Mouse (Mus musculus) erythroid progenitor cell, adult 5-6 weeks (primary cell): Measurements from ENCODE around the gene 3110009E18Rik. TPM values are rescaled to one million over a fixed set of nuclear protein-coding genes. Genes with fewer than 3 reads are reported as not detected.
A peak's percentile ranks its signal among the peaks of the same experiment; 100 is the strongest.

Experiments used
- ATAC-seq: replicated peaks from 2 replicates; pipeline ENCODE4 v1.8.0; 2016; ENCODE audit warnings: moderate number of reproducible peaks, mild to moderate bottlenecking, moderate TSS enrichment, inconsistent platforms; ENCODE audit not compliant: poor library complexity, low FRiP score, severe bottlenecking
- total RNA-seq, 2 experiments: library from RNA; stranded (forward) in 1 of 2; stranded (reverse) in 1 of 2; fragments of 150-400 nt in 1 of 2; fragments of 186-747, 209-891 nt in 1 of 2; gene quantifications; 2 replicates each; pipeline versions ENCODE4 v1.2.3 to v1.2.4; 2015 to 2017; ENCODE audit warnings: low replicate concordance in 2 of 2

The 3110009E18Rik gene
- total RNA-seq, 2 experiments from 2014 or later: not detected

GRCm38 (mm10) chr1:120231334-120231733 lies 110.3 kb downstream of the 3110009E18Rik start:
- ATAC-seq: peak; percentile 86

- ATAC-seq: no peak
Observed at GRCm38 (mm10) chr1:120232170-120232569, 111.2 kb downstream of the 3110009E18Rik start.

- ATAC-seq: no peak
Observed at GRCm38 (mm10) chr1:120235631-120236215, 114.7 kb downstream of the 3110009E18Rik start.

DNA sequence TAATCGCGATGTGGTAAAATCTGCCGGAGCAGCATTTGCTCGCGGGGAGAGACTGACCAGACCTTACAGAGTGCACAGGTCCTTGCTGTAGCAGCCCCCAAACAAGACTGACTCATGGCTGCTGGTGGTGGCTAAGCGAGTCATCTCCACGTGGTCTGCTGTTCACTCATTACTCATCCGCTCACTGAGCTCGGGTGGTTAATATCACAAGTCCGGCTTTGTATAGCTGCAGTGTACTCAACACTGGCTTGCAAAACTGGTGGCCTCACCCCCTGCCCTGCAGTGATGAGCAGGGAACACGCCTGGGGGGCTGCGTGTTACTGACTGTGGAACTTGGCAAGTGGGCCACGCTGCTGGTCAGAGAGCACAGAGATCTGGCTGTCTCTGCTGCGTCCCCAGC lies 115.4 kb downstream of the 3110009E18Rik start:
- ATAC-seq: no peak

DNA sequence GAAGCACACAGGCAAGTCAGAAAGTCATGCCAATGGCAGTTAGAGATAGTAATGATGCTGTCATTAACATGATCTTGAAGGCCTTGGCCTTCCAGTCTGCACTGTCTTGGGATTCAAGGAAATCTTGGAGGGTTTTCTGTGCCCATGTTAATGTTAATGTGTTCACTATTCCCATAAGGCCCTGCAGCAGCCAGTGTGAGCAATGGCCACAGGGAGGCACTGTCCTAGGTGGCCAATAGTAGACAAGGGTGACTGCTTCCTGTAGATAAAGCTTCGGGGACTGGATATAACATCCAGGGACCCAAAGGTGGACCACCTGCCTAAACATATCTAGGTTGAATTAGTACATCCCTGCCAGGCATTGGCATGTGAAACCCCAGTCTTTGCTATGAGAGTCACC lies 116.1 kb downstream of the 3110009E18Rik start:
- no peak for ATAC-seq

Other genes starting within 250 kb of the 3110009E18Rik start
- 1.3 and 2.9 TPM in 2 replicates for gene Tmem177, start 208.0 kb upstream of the 3110009E18Rik start, total RNA-seq (2015; ENCODE audit: low replicate concordance)
- 0.53 and 2.7 TPM in 2 replicates for gene Tmem177, start 208.0 kb upstream of the 3110009E18Rik start, total RNA-seq (2017; ENCODE audit: low replicate concordance)
- gene Cfap221, start 124.0 kb upstream of the 3110009E18Rik start, total RNA-seq (2015; ENCODE audit: low replicate concordance): not detected in 2 replicates
- gene Cfap221, start 124.0 kb upstream of the 3110009E18Rik start, total RNA-seq (2017; ENCODE audit: low replicate concordance): not detected in 2 replicates
- gene Sctr, start 114.3 kb upstream of the 3110009E18Rik start, total RNA-seq (2015; ENCODE audit: low replicate concordance): not detected in 2 replicates
- not detected in 2 replicates for gene Sctr, start 114.3 kb upstream of the 3110009E18Rik start, total RNA-seq (2017; ENCODE audit: low replicate concordance)
- gene Tmem37, start 47.1 kb upstream of the 3110009E18Rik start, total RNA-seq (2015; ENCODE audit: low replicate concordance): 3.2 TPM in 1 of 2 replicates, not detected in the other
- not detected in 2 replicates for gene Tmem37, start 47.1 kb upstream of the 3110009E18Rik start, total RNA-seq (2017; ENCODE audit: low replicate concordance)
- gene Dbi, start 109 bp upstream of the 3110009E18Rik start, total RNA-seq (2015; ENCODE audit: low replicate concordance): 40.7 and 50.5 TPM in 2 replicates
- gene Dbi, start 109 bp upstream of the 3110009E18Rik start, total RNA-seq (2017; ENCODE audit: low replicate concordance): 28.7 and 46.7 TPM in 2 replicates
- gene Steap3, start 151.5 kb downstream of the 3110009E18Rik start, total RNA-seq (2015; ENCODE audit: low replicate concordance): 37.3 and 42.2 TPM in 2 replicates
- 23.2 and 37.0 TPM in 2 replicates for gene Steap3, start 151.5 kb downstream of the 3110009E18Rik start, total RNA-seq (2017; ENCODE audit: low replicate concordance)
- not detected in 2 replicates for gene C1ql2, start 219.4 kb downstream of the 3110009E18Rik start, total RNA-seq (2015; ENCODE audit: low replicate concordance)
- not detected in 2 replicates for gene C1ql2, start 219.4 kb downstream of the 3110009E18Rik start, total RNA-seq (2017; ENCODE audit: low replicate concordance)